Mouse (Mus musculus): Measurements from ENCODE around the gene Mbd4. TPM values are rescaled to one million over a fixed set of nuclear protein-coding genes. Genes with fewer than 3 reads are reported as not detected.
"Not testable (repeated sequence)": the region's sequence is repeated elsewhere in the genome, so short reads cannot be mapped to it uniquely, and the experiment has no call there.

The Mbd4 gene
- polyA plus RNA-seq, 1 experiment from 2014 or later, result 4.1 TPM

DNA sequence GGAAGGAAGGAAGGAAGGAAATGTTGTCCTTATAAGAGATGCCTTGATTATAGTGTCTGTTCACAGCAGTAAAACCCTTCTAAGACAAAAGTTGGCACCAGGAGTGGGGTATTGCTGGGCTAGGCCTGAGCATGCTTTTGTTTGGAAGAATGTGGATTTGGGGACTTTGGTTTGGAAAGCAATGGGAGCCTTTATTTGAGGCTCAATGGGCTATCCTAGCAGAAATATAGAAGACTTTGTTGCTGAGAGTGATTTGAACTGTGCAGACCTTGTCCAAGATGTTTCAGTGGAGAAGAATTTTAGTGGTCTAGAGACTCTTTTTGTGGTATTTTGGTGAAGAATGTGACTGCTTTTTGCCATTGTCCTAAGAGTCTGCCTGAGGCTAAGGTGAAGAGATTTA, 19.3 kb downstream of the Mbd4 start:
- Histone ChIP-seq H3K9me3 (ENCODE audit: control insufficient read depth, low read length) (no peaks in the 10 kb centered on the region), H3K4me2 (replicated peaks; ENCODE audit: low read depth) (no peak overlapping the region), H3K36me3 (ENCODE audit: control insufficient read depth, insufficient read depth, low read length) (no peaks in the 10 kb centered on the region), H3K27me3 (ENCODE audit: control insufficient read depth, insufficient read depth, low read length) (no peaks in the 10 kb centered on the region), H3K4me3 (ENCODE audit: low read depth, low read length) (no peak overlapping the region), H3K4me1 (replicated peaks; ENCODE audit: control insufficient read depth, insufficient read depth) (no peaks in the 10 kb centered on the region), H3K9ac (ENCODE audit: low read length) (no peak overlapping the region), H3K27ac (replicated peaks) (no peak overlapping the region)
- ATAC-seq (ENCODE audit: low FRiP score, low TSS enrichment), result no peak
- TF ChIP-seq CTCF (IDR thresholded peaks at IDR 0.05; ENCODE audit: low read depth) (no peak), EP300 (optimal IDR thresholded peaks at IDR 0.05) (no peak)
- DNase-seq (ENCODE audit: low spot score), result no peak

DNA sequence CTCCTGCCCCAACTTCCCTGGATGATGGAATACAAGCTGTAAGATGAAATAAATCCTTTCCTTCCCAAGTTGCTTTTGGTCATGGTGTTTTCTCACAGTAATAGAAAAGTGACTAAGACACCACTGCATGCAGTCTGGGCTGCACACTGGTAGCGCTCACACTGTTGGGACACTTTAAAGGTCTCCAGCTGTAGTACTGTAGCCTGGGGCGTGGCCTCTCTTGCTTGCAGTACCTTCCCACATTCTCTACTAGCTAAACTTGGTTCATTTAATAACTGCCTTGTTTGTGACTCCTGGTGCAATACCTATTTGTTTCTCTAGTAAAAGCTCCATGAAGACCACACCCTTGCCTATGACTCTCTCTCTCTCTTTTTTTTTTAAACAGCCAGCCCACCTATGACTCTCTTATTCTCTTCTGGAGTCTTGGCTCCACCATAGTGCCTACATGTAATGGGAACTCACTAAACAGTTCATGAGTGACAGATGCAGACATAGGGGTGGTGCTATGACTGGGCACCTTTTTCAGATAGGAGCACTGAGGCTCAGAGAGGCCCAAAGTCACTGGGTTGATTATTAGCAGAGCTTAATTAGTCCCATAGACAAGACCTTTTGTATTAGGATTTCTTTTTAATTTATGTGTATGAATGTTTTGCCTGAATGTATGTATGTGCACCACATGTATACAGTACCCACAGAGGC, 20.9 kb downstream of the Mbd4 start:
- DNase-seq (ENCODE audit: low spot score) (no peak), ATAC-seq (ENCODE audit: low FRiP score, low TSS enrichment) (no peak; the same call in 1 of the 2 replicates)
- no peak overlapping the region for H3K27ac ChIP-seq (replicated peaks)
- H3K9ac ChIP-seq (ENCODE audit: low read length), result no peak overlapping the region
- no peak overlapping the region for H3K4me2 ChIP-seq (replicated peaks; ENCODE audit: low read depth)
- H3K9me3 ChIP-seq (ENCODE audit: control insufficient read depth, low read length), result no peaks in the 10 kb centered on the region
- no peaks in the 10 kb centered on the region for H3K4me1 ChIP-seq (replicated peaks; ENCODE audit: control insufficient read depth, insufficient read depth)
- no peak for TF ChIP-seq EP300 (optimal IDR thresholded peaks at IDR 0.05)
- H3K4me3 ChIP-seq (ENCODE audit: low read depth, low read length), result no peak overlapping the region
- no peaks in the 10 kb centered on the region for H3K27me3 ChIP-seq (ENCODE audit: control insufficient read depth, insufficient read depth, low read length)
- 83% methylated on average over 2 of the region's 2 CpGs for WGBS
- no peaks in the 10 kb centered on the region for H3K36me3 ChIP-seq (ENCODE audit: control insufficient read depth, insufficient read depth, low read length)

GRCm38 (mm10) chr6:115830779-115831601, 22.2 kb downstream of the Mbd4 start:
- DNase-seq (ENCODE audit: low spot score), result no peak
- no peak overlapping the region for H3K27ac ChIP-seq (replicated peaks)

DNA sequence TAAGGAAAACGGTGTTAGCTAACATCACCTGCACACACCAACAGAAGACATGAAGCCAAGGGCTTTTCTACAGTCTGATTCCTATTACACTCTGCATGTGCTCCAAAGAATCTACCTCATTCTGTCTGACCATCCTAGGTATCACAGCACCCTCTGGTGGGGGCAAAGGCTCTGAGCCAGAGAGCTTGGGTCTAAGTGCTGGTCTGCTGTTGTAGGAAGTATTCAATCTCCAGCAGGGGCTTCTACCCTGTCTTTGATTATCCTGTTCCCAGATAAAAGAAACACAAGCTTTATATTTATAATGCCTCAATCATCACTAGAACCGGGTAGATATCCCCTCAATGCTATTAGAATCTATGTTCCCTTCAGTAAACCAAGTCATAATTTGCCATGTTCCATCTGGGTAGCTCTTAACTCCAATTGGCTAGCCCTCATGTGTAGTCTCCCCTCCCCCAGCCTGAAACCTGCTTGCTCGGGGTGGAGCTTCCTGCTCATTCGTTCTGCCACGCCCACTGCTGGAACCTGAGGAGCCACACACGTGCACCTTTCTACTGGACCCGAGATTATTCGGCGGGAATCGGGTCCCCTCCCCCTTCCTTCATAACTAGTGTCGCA, 29.2 kb downstream of the Mbd4 start:
- H3K36me3 ChIP-seq (ENCODE audit: control insufficient read depth, insufficient read depth, low read length); H3K9me3 ChIP-seq (ENCODE audit: control insufficient read depth, low read length); H3K27me3 ChIP-seq (ENCODE audit: control insufficient read depth, insufficient read depth, low read length); H3K4me3 ChIP-seq (ENCODE audit: low read depth, low read length); H3K4me1 ChIP-seq (replicated peaks; ENCODE audit: control insufficient read depth, insufficient read depth); H3K9ac ChIP-seq (ENCODE audit: low read length): not testable (repeated sequence)
- DNase-seq (ENCODE audit: low spot score) (peak; percentile 84), ATAC-seq (ENCODE audit: low FRiP score, low TSS enrichment) (peak; percentile 95)
- H3K27ac ChIP-seq (replicated peaks), result 0 out of 2 replicates have a peak overlapping the region, but pooled peaks have one; percentile 24
- peak overlapping the region; percentile 19 for H3K4me2 ChIP-seq (replicated peaks; ENCODE audit: low read depth)
- peak; percentile 82 for TF ChIP-seq CTCF (IDR thresholded peaks at IDR 0.05; ENCODE audit: low read depth)
- WGBS, result 6% methylated on average over 5 of the region's 11 CpGs

More at GRCm38 (mm10) chr6:115830779-115831601, 22.2 kb downstream of the Mbd4 start:
- Histone ChIP-seq H3K4me3 (ENCODE audit: low read depth, low read length) (no peak overlapping the region), H3K4me2 (replicated peaks; ENCODE audit: low read depth) (no peak overlapping the region), H3K27me3 (ENCODE audit: control insufficient read depth, insufficient read depth, low read length) (no peaks in the 10 kb centered on the region), H3K36me3 (ENCODE audit: control insufficient read depth, insufficient read depth, low read length) (no peaks in the 10 kb centered on the region), H3K9me3 (ENCODE audit: control insufficient read depth, low read length) (no peaks in the 10 kb centered on the region), H3K4me1 (replicated peaks; ENCODE audit: control insufficient read depth, insufficient read depth) (no peaks in the 10 kb centered on the region), H3K9ac (ENCODE audit: low read length) (no peak overlapping the region)
- TF ChIP-seq EP300 (optimal IDR thresholded peaks at IDR 0.05) (no peak), CTCF (IDR thresholded peaks at IDR 0.05; ENCODE audit: low read depth) (no peak)
- WGBS, result 73% methylated on average over 6 of the region's 6 CpGs
- ATAC-seq (ENCODE audit: low FRiP score, low TSS enrichment), result no peak

- ATAC-seq (ENCODE audit: low FRiP score, low TSS enrichment) (no peak), DNase-seq (ENCODE audit: low spot score) (no peak)
- H3K27me3 ChIP-seq (ENCODE audit: control insufficient read depth, insufficient read depth, low read length), result no peaks in the 10 kb centered on the region
- H3K4me1 ChIP-seq (replicated peaks; ENCODE audit: control insufficient read depth, insufficient read depth), result no peaks in the 10 kb centered on the region
- no peak overlapping the region for H3K4me3 ChIP-seq (ENCODE audit: low read depth, low read length)
- no peak for TF ChIP-seq CTCF (IDR thresholded peaks at IDR 0.05; ENCODE audit: low read depth)
- TF ChIP-seq EP300 (optimal IDR thresholded peaks at IDR 0.05), result no peak
- H3K36me3 ChIP-seq (ENCODE audit: control insufficient read depth, insufficient read depth, low read length), result no peaks in the 10 kb centered on the region
- H3K27ac ChIP-seq (replicated peaks), result no peak overlapping the region
- H3K9me3 ChIP-seq (ENCODE audit: control insufficient read depth, low read length), result no peaks in the 10 kb centered on the region
- WGBS, result 69% methylated on average over 8 of the region's 8 CpGs
- no peak overlapping the region for H3K4me2 ChIP-seq (replicated peaks; ENCODE audit: low read depth)
- no peak overlapping the region for H3K9ac ChIP-seq (ENCODE audit: low read length)
Measured at GRCm38 (mm10) chr6:115821216-115821993, 31.8 kb downstream of the Mbd4 start.

Data from stomach, postnatal 0 days (tissue).